Mouse (Mus musculus) heart, embryonic 16.5 days (tissue): ENCODE data around the gene Rnf213. TPM values are rescaled to one million over a fixed set of nuclear protein-coding genes. Genes with fewer than 3 reads are reported as not detected.

Experiments used
- ATAC-seq: fragments of 200-750 bp; cut with Nextera tagmentation; replicated peaks from 2 replicates; pipeline ENCODE4 v1.8.0; 2017; ENCODE audit warnings: moderate number of reproducible peaks; ENCODE audit not compliant: insufficient read depth, low FRiP score; ENCODE audit errors: extremely low read depth
- H3K27ac ChIP-seq: fragments of 300-500 bp; sonication (generic); 2 replicates; pipeline ENCODE4 v1.5.1; 2014; ENCODE audit warnings: mild to moderate bottlenecking, low read length, control low read depth, moderate library complexity
- H3K27me3 ChIP-seq: fragments of 300-500 bp; sonication (generic); 2 replicates; pipeline ENCODE4 v1.6.1; 2014; ENCODE audit warnings: low read length, mixed read lengths; ENCODE audit not compliant: control insufficient read depth, insufficient read depth
- H3K36me3 ChIP-seq: fragments of 300-500 bp; sonication (generic); 2 replicates; pipeline ENCODE4 v1.6.1; 2014; ENCODE audit not compliant: control insufficient read depth, insufficient read depth
- H3K4me1 ChIP-seq: fragments of 300-500 bp; sonication (generic); 2 replicates; pipeline ENCODE4 v1.6.1; 2014; ENCODE audit warnings: low read length, mixed read lengths; ENCODE audit not compliant: control insufficient read depth, insufficient read depth
- H3K4me2 ChIP-seq: fragments of 300-500 bp; sonication (generic); 2 replicates; pipeline ENCODE4 v1.6.1; 2014; ENCODE audit warnings: low read depth, mild to moderate bottlenecking, control low read depth, low read length
- H3K4me3 ChIP-seq: fragments of 300-500 bp; sonication (generic); 2 replicates; pipeline ENCODE4 v1.5.1; 2014; ENCODE audit warnings: mild to moderate bottlenecking, control low read depth, low read length
- H3K9ac ChIP-seq: fragments of 300-500 bp; sonication (generic); 2 replicates; pipeline ENCODE4 v1.6.1; 2014; ENCODE audit warnings: low read length, control low read depth
- H3K9me3 ChIP-seq: fragments of 300-500 bp; sonication (generic); replicated peaks from 2 replicates; pipeline ENCODE4 v1.6.1; 2016; ENCODE audit warnings: low read length; ENCODE audit not compliant: control insufficient read depth
- WGBS: fragments of 180-500 bp; shearing (Covaris S2); extraction: QIAGEN DNeasy Blood & Tissue Kit; methylation state at CpG from one replicate; pipeline ENCODE4 v1.1.7; 2014; 5-methylcytosine and 5-hydroxymethylcytosine counted together
- polyA plus RNA-seq: library from polyadenylated mRNA; unstranded; fragments of >200 nt; fragmentation: Nextera tagmentation; extraction: Ambion mirVana; gene quantifications from 2 replicates; pipeline ENCODE4 v1.2.1, GENCODE M21; 2015

Gene Rnf213
- polyA plus RNA-seq, 1 experiment from 2014 or later, result 7.6 TPM

- peak overlapping the region; percentile 14; the same call in 1 of the 2 replicates for H3K27ac ChIP-seq
- no peak overlapping the region for H3K4me3 ChIP-seq
- H3K9me3 ChIP-seq, result no peaks in the 10 kb centered on the region
- no peak for ATAC-seq
- WGBS, result 79% methylated on average over 5 of the region's 5 CpGs
- H3K4me2 ChIP-seq, result no peak overlapping the region
- H3K9ac ChIP-seq, result no peak overlapping the region
- H3K36me3 ChIP-seq, result peaks cover 62% of the 10 kb centered on the region
- H3K4me1 ChIP-seq, result no peaks in the 10 kb centered on the region
- H3K27me3 ChIP-seq, result no peaks in the 10 kb centered on the region
Observed at GRCm38 (mm10) chr11:119420426-119420825, 27.5 kb downstream of the Rnf213 start.

GRCm38 (mm10) chr11:119427431-119427830, 34.5 kb downstream of the Rnf213 start:
- Histone ChIP-seq H3K36me3 (peaks cover 50% of the 10 kb centered on the region), H3K27ac (peak overlapping the region; percentile 64), H3K27me3 (no peaks in the 10 kb centered on the region), H3K4me2 (no peak overlapping the region), H3K9ac (no peak overlapping the region), H3K4me3 (no peak overlapping the region), H3K9me3 (no peaks in the 10 kb centered on the region), H3K4me1 (peaks cover 9% of the 10 kb centered on the region)
- WGBS, result 64% methylated on average over 6 of the region's 6 CpGs
- no peak for ATAC-seq

- 67% methylated on average over 5 of the region's 5 CpGs for WGBS
- peaks cover 48% of the 10 kb centered on the region for H3K36me3 ChIP-seq
- no peak overlapping the region for H3K4me3 ChIP-seq
Observed at GRCm38 (mm10) chr11:119427986-119428385, 35.1 kb downstream of the Rnf213 start.

GRCm38 (mm10) chr11:119428649-119429136, 35.8 kb downstream of the Rnf213 start:
- H3K4me1 ChIP-seq, result peaks cover 9% of the 10 kb centered on the region
- H3K36me3 ChIP-seq, result peaks cover 52% of the 10 kb centered on the region
- WGBS, result 2% methylated on average over 24 of the region's 35 CpGs
- H3K27me3 ChIP-seq, result no peaks in the 10 kb centered on the region
- peak overlapping the region; percentile 63 for H3K4me2 ChIP-seq
- peak; percentile 75 for ATAC-seq
- H3K27ac ChIP-seq, result peak overlapping the region; percentile 54
- peak overlapping the region; percentile 27 for H3K4me3 ChIP-seq
- H3K9me3 ChIP-seq, result no peaks in the 10 kb centered on the region
- H3K9ac ChIP-seq, result peak overlapping the region; percentile 33; the same call in 1 of the 2 replicates

More at GRCm38 (mm10) chr11:119427986-119428385, 35.1 kb downstream of the Rnf213 start:
- peak; percentile 16; the same call in 1 of the 2 replicates for ATAC-seq
- Histone ChIP-seq H3K27me3 (no peaks in the 10 kb centered on the region), H3K27ac (peak overlapping the region; percentile 64), H3K9me3 (no peaks in the 10 kb centered on the region), H3K4me2 (peak overlapping the region; percentile 63), H3K4me1 (peaks cover 9% of the 10 kb centered on the region), H3K9ac (0 out of 2 replicates have a peak overlapping the region, but pooled peaks have one; percentile 0)

GRCm38 (mm10) chr11:119431516-119431915, 38.6 kb downstream of the Rnf213 start:
- WGBS, result 87% methylated on average over 12 of the region's 12 CpGs

GRCm38 (mm10) chr11:119432706-119433105, 39.8 kb downstream of the Rnf213 start:
- Histone ChIP-seq H3K27me3 (no peaks in the 10 kb centered on the region), H3K4me3 (no peak overlapping the region), H3K4me2 (no peak overlapping the region), H3K9me3 (no peaks in the 10 kb centered on the region), H3K9ac (no peak overlapping the region), H3K36me3 (peaks cover 60% of the 10 kb centered on the region), H3K4me1 (peaks cover 8% of the 10 kb centered on the region), H3K27ac (no peak overlapping the region)
- ATAC-seq, result no peak
- WGBS, result 67% methylated on average over 7 of the region's 7 CpGs

More at GRCm38 (mm10) chr11:119431516-119431915, 38.6 kb downstream of the Rnf213 start:
- Histone ChIP-seq H3K4me1 (peaks cover 9% of the 10 kb centered on the region), H3K27ac (no peak overlapping the region), H3K27me3 (no peaks in the 10 kb centered on the region), H3K4me3 (no peak overlapping the region), H3K36me3 (peaks cover 60% of the 10 kb centered on the region), H3K9ac (no peak overlapping the region), H3K9me3 (no peaks in the 10 kb centered on the region), H3K4me2 (no peak overlapping the region)
- ATAC-seq, result no peak

- ATAC-seq, result no peak
- Histone ChIP-seq H3K36me3 (peaks cover 67% of the 10 kb centered on the region), H3K9ac (no peak overlapping the region), H3K4me2 (no peak overlapping the region), H3K9me3 (no peaks in the 10 kb centered on the region), H3K27me3 (no peaks in the 10 kb centered on the region), H3K4me3 (no peak overlapping the region), H3K27ac (no peak overlapping the region), H3K4me1 (no peaks in the 10 kb centered on the region)
- 74% methylated on average over 4 of the region's 4 CpGs for WGBS
Observed at GRCm38 (mm10) chr11:119434316-119434715, 41.4 kb downstream of the Rnf213 start.

- Histone ChIP-seq H3K4me3 (no peak overlapping the region), H3K27ac (no peak overlapping the region), H3K27me3 (no peaks in the 10 kb centered on the region), H3K9ac (no peak overlapping the region), H3K4me1 (no peaks in the 10 kb centered on the region), H3K36me3 (peaks cover 68% of the 10 kb centered on the region), H3K4me2 (no peak overlapping the region), H3K9me3 (no peaks in the 10 kb centered on the region)
- 76% methylated on average over 19 of the region's 19 CpGs for WGBS
- no peak for ATAC-seq
Observed at GRCm38 (mm10) chr11:119435880-119436872, 43.3 kb downstream of the Rnf213 start.

- H3K9ac ChIP-seq, result no peak overlapping the region
- H3K27me3 ChIP-seq, result no peaks in the 10 kb centered on the region
- no peaks in the 10 kb centered on the region for H3K4me1 ChIP-seq
- WGBS, result 89% methylated on average over 8 of the region's 8 CpGs
- no peak overlapping the region for H3K27ac ChIP-seq
- no peak for ATAC-seq
- H3K4me3 ChIP-seq, result no peak overlapping the region
- no peak overlapping the region for H3K4me2 ChIP-seq
- H3K36me3 ChIP-seq, result peaks cover 69% of the 10 kb centered on the region
- H3K9me3 ChIP-seq, result no peaks in the 10 kb centered on the region
Observed at GRCm38 (mm10) chr11:119438776-119439175, 45.9 kb downstream of the Rnf213 start.
